Mouse (Mus musculus): Measurements from ENCODE around the gene Susd6.

The Susd6 gene

GRCm38 (mm10) chr12:80930141-80930540 lies 139.8 kb downstream of the Susd6 start:
- TF ChIP-seq GATA4 (IDR thresholded peaks at IDR 0.05; ENCODE audit: insufficient replicate concordance, low read length): peak; percentile 88

Measured in liver, adult (tissue).